Mouse (Mus musculus) gastrocnemius, postnatal 25 days (tissue): ENCODE data around the gene Tmem91. TPM values are rescaled to one million over a fixed set of nuclear protein-coding genes. Genes with fewer than 3 reads are reported as not detected.
"Not testable (repeated sequence)": the region's sequence is repeated elsewhere in the genome, so short reads cannot be mapped to it uniquely, and the experiment has no call there.

Source experiments
- DNase-seq: peaks from one replicate; pipeline ENCODE4 v3.0.0; 2022
- long read RNA-seq, 2 experiments: library from polyadenylated mRNA; stranded (forward); transcript quantifications; one replicate each; pipeline ENCODE4 v2.0.0; 2021
- total RNA-seq, 2 experiments: library from RNA; stranded (reverse); gene quantifications; 1 replicate in 1 of 2; 2 replicates in 1 of 2; pipeline ENCODE4 v1.2.3; 2021

Gene Tmem91
- total RNA-seq, result not detected
- long read RNA-seq, experiment 1, partial matches to known transcripts, result 0 of 1 reads
- long read RNA-seq, experiment 1, other reads (novel, unspliced or antisense), result 1 of 1 reads
- long read RNA-seq, experiment 2, partial matches to known transcripts, result 0 of 3 reads
- long read RNA-seq, experiment 2, other reads (novel, unspliced or antisense), result 3 of 3 reads

GRCm38 (mm10) chr7:25674719-25675300, at the start of gene Tmem91:
Gene Tmem91 (minus strand): TSS chr7:25675166.
- no peak for DNase-seq

GRCm38 (mm10) chr7:25721776-25722175, 46.8 kb upstream of the Tmem91 start:
- not testable (repeated sequence) for DNase-seq

DNA sequence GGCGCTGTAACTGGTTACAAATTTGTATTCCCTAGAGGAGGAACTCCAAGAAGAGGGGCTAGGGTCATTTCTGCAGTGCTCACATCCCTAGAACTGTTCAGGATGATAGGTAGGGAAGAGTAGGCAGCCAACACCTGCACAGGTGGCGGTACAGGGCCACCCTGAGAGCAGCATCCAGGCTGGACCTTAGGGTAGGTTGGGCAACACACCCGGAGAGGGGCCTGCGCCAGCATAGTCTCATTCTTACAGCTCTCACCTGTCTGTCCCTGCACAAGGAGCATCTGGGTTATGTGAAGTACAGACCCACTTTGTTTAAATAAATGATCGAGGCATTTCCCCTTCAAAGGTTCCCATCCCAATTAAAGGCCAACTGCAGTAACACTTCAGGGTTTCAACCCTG, 45.8 kb upstream of the Tmem91 start:
- DNase-seq, result no peak

DNA sequence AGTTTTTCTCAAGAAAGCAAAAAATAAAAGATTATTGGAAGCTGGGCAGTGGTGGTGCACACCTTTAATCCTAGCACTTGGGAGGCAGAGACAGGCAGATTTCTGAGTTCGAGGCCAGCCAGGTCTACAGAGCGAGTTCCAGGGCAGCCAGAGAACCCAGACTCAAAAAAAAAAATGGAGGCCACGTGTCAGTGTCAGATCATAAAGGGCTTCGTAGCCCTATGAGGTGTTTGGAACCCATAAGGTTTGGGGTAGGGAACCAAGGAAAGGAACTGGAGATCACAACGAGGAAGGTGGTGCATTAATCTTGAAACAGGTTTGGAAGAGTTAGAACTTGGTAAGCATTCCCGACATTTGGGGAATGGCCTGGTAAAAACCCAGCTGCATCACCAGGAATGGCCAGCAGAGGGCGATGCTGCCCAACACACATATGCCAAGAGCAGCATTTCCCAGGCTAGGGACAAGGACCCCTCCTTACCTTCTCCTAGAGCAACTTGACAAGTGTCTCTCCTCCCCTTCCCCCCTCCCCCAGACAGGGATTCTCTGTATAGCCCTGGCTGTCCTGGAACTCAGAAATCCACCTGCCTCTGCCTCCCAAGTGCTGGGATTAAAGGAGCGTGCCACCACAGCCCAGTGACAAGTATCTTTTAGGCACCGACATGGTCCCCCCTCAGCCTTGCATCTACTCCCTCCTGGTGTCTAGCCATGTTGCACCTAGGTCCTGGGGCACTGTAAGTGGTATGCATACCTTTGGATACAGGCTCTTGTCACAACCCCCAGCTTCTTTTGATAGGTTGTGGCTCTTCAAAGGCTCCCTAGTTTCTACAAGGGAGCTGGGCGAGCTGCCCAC, 45.0 kb upstream of the Tmem91 start:
- DNase-seq, result no peak

DNA sequence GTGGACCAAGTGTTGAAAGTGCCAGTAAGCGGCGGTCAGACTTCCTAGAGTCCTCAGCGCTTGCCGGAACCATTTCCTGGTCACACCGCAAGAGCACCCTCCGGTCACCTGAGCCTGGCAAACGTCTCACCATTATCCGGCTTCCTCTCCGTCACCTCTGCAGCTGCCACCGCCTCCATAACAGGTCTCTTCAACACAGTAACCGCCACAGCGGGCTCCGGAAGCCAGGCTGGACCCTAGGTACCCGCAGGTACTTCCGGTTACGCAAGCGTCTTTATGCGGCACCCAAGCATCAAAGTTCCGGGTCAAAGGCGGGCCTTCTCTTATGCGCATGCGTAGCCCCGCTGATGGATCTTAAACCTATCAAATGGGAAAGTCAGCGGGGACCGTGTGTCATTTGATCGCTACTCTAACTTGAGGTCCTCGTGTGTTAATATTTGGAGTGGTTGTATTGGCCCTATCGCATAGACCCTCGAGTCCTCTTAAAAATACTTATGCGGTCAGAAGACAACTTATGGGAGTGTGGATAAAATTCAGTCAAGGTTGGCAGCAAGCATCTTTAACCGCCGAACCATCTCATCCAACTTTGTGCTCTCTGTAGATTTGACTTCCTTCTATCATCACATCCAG, 43.9 kb upstream of the Tmem91 start, which contains the start of gene Ccdc97:
Gene Ccdc97, minus strand, starts transcription at position 301 of the 630 bp plus-strand sequence.
- DNase-seq, result peak; percentile 89

GRCm38 (mm10) chr7:25717478-25717877, 42.5 kb upstream of the Tmem91 start:
- DNase-seq, result no peak

GRCm38 (mm10) chr7:25715731-25716271, 40.8 kb upstream of the Tmem91 start:
- DNase-seq, result no peak

DNA sequence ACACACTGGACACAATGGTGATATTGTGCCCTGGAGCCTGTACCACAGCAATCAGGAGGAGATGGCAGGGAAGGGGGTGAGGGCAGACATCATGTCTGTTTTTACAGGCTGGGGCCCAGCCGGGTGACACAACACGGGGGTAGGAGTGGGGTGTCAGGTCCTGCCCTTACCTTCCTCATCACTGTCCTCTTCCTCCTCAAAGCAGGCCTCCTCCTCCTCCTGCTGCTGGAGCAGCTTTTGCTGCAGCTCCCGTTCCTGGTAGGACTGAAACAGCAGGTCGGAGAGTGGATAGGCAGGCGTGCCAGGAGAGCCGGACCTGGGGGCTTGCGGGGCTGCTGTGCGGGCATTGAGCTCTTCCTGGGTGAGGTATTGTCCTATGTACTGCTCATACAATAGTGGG, 39.6 kb upstream of the Tmem91 start:
- no peak for DNase-seq

DNA sequence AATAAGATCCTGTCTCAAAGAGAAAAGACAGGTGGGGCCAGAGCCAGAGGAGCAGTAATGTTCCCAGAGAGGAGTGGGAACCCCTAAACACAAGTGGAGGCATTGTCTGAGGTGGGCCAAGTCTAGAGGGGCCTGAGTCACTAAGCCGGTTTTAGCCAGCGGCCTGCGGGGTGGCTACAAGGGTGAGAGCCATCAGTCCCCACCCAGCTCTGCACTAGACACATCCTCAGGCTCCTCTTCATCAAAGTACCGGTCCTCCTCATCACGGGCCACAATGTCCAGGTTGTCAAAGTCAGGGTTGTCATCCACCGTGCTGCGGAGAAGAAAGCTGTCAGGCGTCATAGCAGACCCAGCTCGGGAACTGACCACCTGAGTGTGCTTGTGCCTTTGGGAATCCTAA, 37.8 kb upstream of the Tmem91 start:
- no peak for DNase-seq

- peak; percentile 74 for DNase-seq
Observed at GRCm38 (mm10) chr7:25711731-25712197, 36.8 kb upstream of the Tmem91 start.

DNA sequence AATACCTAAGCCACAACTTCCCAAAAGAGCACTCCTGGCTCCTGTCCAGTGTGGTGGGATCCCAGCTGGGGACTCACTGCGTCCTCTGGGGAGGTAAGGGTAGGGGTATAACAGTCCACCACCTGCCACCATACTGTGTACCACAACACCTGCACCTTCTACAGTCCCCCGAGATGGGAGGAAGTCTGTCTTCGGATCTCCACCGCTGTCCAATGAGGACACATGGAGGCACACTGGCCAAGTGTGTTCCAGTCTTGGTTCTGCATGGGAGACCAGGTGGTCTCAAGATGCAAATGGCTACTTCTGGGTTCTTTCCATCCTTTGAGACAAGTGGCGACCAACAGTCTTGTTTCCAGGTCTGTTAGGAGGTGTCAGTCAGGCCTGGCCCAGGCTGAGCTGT, 36.2 kb upstream of the Tmem91 start:
- no peak for DNase-seq

DNA sequence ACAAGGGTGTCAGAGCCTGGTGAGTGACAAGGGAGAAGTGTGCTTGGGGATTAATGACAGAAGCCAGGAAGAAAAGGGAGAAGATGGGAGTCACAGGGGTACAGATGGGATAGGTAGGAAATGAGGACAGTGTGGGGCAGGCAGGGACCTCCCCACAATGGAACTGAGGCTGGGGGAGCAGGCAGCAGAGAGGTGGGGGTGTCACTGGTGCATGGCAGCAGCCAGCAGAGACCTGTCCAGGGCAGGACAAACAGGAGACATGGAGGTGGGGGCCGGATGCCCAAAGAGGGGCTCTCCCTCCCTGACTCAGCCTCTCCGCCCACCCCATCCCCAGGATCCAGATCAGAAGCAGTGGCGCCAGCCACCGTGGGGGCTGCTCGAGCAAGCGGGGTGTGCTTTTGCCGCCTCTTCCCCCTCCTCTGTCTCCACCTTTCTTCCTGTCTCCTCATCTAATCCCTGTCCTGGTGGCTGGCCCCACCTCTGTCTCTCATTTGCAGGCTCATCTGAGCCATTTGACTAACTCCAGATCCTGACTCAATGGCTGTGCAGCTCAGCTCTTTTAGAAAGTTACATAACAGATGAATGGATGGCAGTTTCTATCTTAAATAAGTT, 35.7 kb upstream of the Tmem91 start:
- DNase-seq, result no peak

DNA sequence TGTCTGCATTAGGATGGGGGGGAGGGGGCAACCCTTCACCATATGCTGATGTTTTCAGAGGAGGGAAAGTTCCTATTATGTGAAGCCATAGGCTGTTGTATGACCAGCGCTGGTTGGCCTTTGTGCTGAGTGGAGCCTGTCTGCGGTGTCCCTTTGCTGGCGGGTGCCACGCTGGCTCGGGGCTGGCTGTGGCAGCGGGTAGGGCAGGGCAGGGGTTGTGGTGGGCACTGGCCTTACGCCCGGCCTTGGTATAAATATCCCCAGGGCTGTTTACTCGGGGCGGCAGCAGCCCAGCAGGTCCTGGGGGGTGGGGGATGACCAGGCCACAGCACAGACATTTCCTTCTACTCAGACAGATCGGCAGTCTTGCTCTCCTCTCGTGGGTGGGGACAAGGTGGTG, 35.0 kb upstream of the Tmem91 start:
- DNase-seq, result no peak

- peak; percentile 64 for DNase-seq
Observed at GRCm38 (mm10) chr7:25707581-25708292, 32.8 kb upstream of the Tmem91 start.

- DNase-seq, result no peak
Observed at GRCm38 (mm10) chr7:25706578-25707170, 31.7 kb upstream of the Tmem91 start.

GRCm38 (mm10) chr7:25705801-25706251, 30.9 kb upstream of the Tmem91 start:
- DNase-seq, result no peak

- DNase-seq, result no peak
Observed at GRCm38 (mm10) chr7:25704716-25705364, 29.9 kb upstream of the Tmem91 start.

DNA sequence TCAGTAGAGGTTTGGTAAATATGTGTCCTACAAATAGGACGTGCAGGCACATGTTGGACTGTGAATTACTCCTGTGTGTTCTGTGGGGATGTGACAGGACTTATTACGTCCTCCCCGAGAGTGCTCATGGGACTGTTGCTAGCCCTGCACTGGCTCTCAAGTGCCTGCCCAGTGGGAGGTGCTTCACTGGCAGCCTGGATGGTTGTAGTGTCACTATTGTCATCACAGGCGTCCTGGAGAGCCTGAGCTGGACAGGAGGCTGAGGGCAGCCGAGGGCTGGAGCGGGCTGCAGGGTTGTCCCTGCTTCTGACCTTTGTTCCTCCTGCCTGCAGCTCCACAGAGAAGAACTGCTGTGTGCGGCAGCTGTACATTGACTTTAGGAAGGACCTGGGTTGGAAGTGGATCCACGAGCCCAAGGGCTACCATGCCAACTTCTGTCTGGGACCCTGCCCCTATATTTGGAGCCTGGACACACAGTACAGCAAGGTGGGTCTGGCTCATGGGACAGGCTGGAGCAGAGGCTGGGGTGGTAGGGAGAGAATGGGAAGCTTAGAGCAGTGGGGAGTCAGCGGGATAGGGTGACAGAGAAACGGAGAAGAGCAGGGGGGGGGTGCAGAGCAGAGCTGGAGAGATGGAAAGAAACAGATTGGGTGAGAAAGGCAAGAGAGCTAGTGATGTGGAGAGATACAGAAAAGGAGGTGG, 29.0 kb upstream of the Tmem91 start:
- no peak for DNase-seq

DNA sequence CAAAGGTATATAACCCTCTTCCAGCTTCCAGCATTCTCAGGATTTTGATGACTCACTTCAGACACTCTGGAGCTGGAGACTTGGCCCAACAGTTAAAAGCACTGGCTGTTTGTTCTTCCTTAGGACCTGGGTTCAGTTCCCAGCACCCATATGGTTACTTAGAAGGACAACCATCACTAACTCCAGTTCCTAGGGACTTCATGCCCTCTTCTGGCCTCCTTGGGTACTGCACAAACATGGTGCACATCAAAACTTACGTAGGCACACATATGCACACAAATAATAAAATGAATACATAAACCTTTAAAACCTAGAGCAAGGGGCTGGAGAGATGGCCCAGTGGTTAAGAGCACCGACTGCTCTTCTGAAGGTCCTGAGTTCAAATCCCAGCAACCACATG, 27.4 kb upstream of the Tmem91 start:
- no peak for DNase-seq

- DNase-seq, result no peak
Observed at GRCm38 (mm10) chr7:25700732-25701131, 25.8 kb upstream of the Tmem91 start.
